Mouse (Mus musculus) spleen, adult 2 months (tissue): ENCODE measurements at regions not wholly inside any gene's neighbourhood (a gene's known extent, or its start where the extent isn't known, plus 50 kb on each side); places are given as distances from the start of the nearest gene placed in this dataset.

ENCODE experiments used
- CTCF ChIP-seq: fragments of 200-500 bp; IDR thresholded peaks from 2 replicates; pipeline ENCODE4 v1.5.1; 2011; ENCODE audit warnings: mild to moderate bottlenecking, inconsistent platforms; ENCODE audit not compliant: insufficient read depth, insufficient read length, insufficient replicate concordance; ENCODE audit errors: extremely low read depth
- POLR2A ChIP-seq: fragments of 200-500 bp; IDR thresholded peaks from 2 replicates; pipeline ENCODE4 v1.6.1; 2011; ENCODE audit warnings: low read depth, low read length, inconsistent platforms

DNA sequence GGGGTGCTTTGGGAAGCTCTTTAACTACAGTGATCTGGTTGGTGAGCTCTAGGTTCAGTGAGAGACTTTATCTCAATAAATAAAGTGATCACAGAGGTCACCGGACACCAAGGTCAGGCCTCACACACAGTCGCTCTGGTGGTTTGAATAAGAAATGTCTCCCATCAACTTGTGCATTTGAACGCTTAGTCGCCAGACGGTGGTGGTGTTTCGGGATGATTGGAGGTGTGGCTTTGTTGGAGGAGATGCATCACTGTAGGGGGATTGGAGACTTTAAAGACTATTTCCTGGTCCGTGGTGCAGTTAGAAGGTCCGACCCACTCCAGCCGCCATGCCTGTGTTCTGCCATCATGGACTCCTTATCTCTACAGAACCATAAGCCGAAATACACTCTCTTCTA lies 162.0 kb downstream of the Ddx11 start:
- TF ChIP-seq CTCF = no peak
- TF ChIP-seq POLR2A = no peak
